Comparison of ENCODE assay signal across 9 mouse cellular contexts in genomic region chr16:27468731-27469130, GRCm38 (mm10).
A peak's percentile ranks its signal among the peaks of the same experiment; 100 is the strongest.
DNase-seq lines count a peak whose midpoint lies in the region; ATAC-seq and TF ChIP-seq lines count a peak whose summit lies in the region.
"Had no signal": no experiment of that assay in that cellular context is flagged by ENCODE, and none has a peak within 500 bp of the region (broad histone marks: within the 10 kb centered on the region; RNA-seq: fewer than 3 reads in every experiment).

No protein-coding gene starts in this region.

- DNase-seq in liver, adult 2 months (ENCODE audit: extremely low read depth, low read depth, low spot score): peak; percentile 30
- peak; percentile 29 for DNase-seq in MN1 (ENCODE audit: low spot score)
- DNase-seq in c-Kit-positive CD71-negative TER-119-negative erythroid progenitor cells, embryonic 14.5 days (ENCODE audit: low read depth): peak; percentile 20
- peak; percentile 74 for DNase-seq in forebrain, embryonic 14.5 days (ENCODE audit: low spot score)
- DNase-seq in left cerebral cortex, postnatal 36 days (ENCODE audit: low spot score in 2 of 2): peak; percentile 16 to 17
- no peak for DNase-seq in gastrocnemius, postnatal 36 days

- no peak overlapping the region for H3K27ac ChIP-seq in liver, adult 2 months (replicated peaks; ENCODE audit: insufficient read depth, low read depth, low read length)
- no peak overlapping the region for H3K27ac ChIP-seq in liver, embryonic 12.5 days
- no peak overlapping the region for H3K27ac ChIP-seq in forebrain, embryonic 14.5 days (ENCODE audit: low read depth, low read length)
- H3K27ac ChIP-seq: heart, embryonic 15.5 days had no signal

- no peak overlapping the region for H3K4me3 ChIP-seq in liver, adult 2 months (ENCODE audit: insufficient read depth, low read depth, low read length)
- no peak overlapping the region for H3K4me3 ChIP-seq in liver, embryonic 12.5 days
- H3K4me3 ChIP-seq in forebrain, embryonic 14.5 days (ENCODE audit: low read depth, low read length): no peak overlapping the region
- H3K4me3 ChIP-seq: heart, embryonic 15.5 days had no signal

- TF ChIP-seq CTCF in liver, adult 2 months (IDR thresholded peaks at IDR 0.05; ENCODE audit: low read depth, low read length): peak; percentile 66

- no peak for TF ChIP-seq POLR2A in liver, adult 2 months (IDR thresholded peaks at IDR 0.05; ENCODE audit: extremely low read depth, insufficient read depth, low read length)

- no peaks in the 10 kb centered on the region for H3K36me3 ChIP-seq in liver, adult 2 months (ENCODE audit: control insufficient read depth, insufficient read depth, low read length)
- H3K36me3 ChIP-seq in liver, embryonic 12.5 days: no peaks in the 10 kb centered on the region
- no peaks in the 10 kb centered on the region for H3K36me3 ChIP-seq in forebrain, embryonic 14.5 days (ENCODE audit: control insufficient read depth, insufficient read depth, low read length)
- H3K36me3 ChIP-seq: heart, embryonic 15.5 days had no signal

- H3K4me1 ChIP-seq in liver, adult 2 months (ENCODE audit: control insufficient read depth, insufficient read depth, low read length): no peaks in the 10 kb centered on the region
- H3K4me1 ChIP-seq in liver, embryonic 12.5 days: no peaks in the 10 kb centered on the region
- no peaks in the 10 kb centered on the region for H3K4me1 ChIP-seq in forebrain, embryonic 14.5 days (ENCODE audit: control insufficient read depth, insufficient read depth, low read length)
- H3K4me1 ChIP-seq: heart, embryonic 15.5 days had no signal

- no peak overlapping the region for H3K4me2 ChIP-seq in liver, embryonic 12.5 days
- H3K4me2 ChIP-seq in forebrain, embryonic 14.5 days (ENCODE audit: low read length): no peak overlapping the region
- H3K4me2 ChIP-seq: heart, embryonic 15.5 days had no signal

- ATAC-seq in liver, embryonic 12.5 days: no peak
- peak; percentile 75 for ATAC-seq in forebrain, embryonic 14.5 days
- 0 out of 2 replicates have a peak, but pooled peaks have one; percentile 33 for ATAC-seq in neutrophil, adult 5-6 weeks (ENCODE audit: extremely low read depth, insufficient number of reproducible peaks, low FRiP score, poor library complexity, severe bottlenecking)

- WGBS in liver, adult 2 months: 25% methylated on average over 5 of the region's 5 CpGs
- 21% methylated on average over 5 of the region's 5 CpGs for WGBS in liver, embryonic 12.5 days (ENCODE audit: insufficient replicate concordance)
- WGBS in forebrain, embryonic 14.5 days: 23% methylated on average over 5 of the region's 5 CpGs

- no peaks in the 10 kb centered on the region for H3K9me3 ChIP-seq in liver, embryonic 12.5 days (replicated peaks)
- H3K9me3 ChIP-seq in forebrain, embryonic 14.5 days (replicated peaks; ENCODE audit: control insufficient read depth, low read length): no peaks in the 10 kb centered on the region
- H3K9me3 ChIP-seq: heart, embryonic 15.5 days had no signal

- no peaks in the 10 kb centered on the region for H3K79me2 ChIP-seq in liver, adult 2 months (ENCODE audit: control insufficient read depth, insufficient read depth, low read length)

- H3K27me3 ChIP-seq in liver, adult 2 months (ENCODE audit: control insufficient read depth, insufficient read depth, low read length): no peaks in the 10 kb centered on the region
- no peaks in the 10 kb centered on the region for H3K27me3 ChIP-seq in liver, embryonic 12.5 days (replicated peaks)
- no peaks in the 10 kb centered on the region for H3K27me3 ChIP-seq in forebrain, embryonic 14.5 days (replicated peaks; ENCODE audit: control insufficient read depth, insufficient read depth, low read length)
- H3K27me3 ChIP-seq: heart, embryonic 15.5 days had no signal

- no peak overlapping the region for H3K9ac ChIP-seq in liver, adult 2 months (ENCODE audit: low read depth, low read length)
- H3K9ac ChIP-seq in liver, embryonic 12.5 days: no peak overlapping the region
- H3K9ac ChIP-seq in forebrain, embryonic 14.5 days (ENCODE audit: low read length): no peak overlapping the region
- H3K9ac ChIP-seq: heart, embryonic 15.5 days had no signal

- intact Hi-C loops in left cerebral cortex, postnatal 36 days (cut with DNase I): loop anchor here (2.0 kb wide), 1 partner anchor 1022 kb away; no protein-coding TSS in a partner anchor
- intact Hi-C loops in gastrocnemius, postnatal 36 days (cut with DNase I): loop anchor here (5.0 kb wide), 1 partner anchor 1019 kb away; no protein-coding TSS in a partner anchor

Comparison
In these comparisons a context has a peak if more than half of its experiments do, and no peak if none do; other contexts are left out.
1. DNase-seq: peak in liver, adult 2 months (single experiment), MN1 (single experiment), c-Kit-positive CD71-negative TER-119-negative erythroid progenitor cells, embryonic 14.5 days (single experiment), forebrain, embryonic 14.5 days (single experiment) and left cerebral cortex, postnatal 36 days (2 of 2); none in gastrocnemius, postnatal 36 days (0 of 2).